Mouse (Mus musculus) liver, adult 2 months (tissue): ENCODE measurements at regions not wholly inside any gene's neighbourhood (a gene's known extent, or its start where the extent isn't known, plus 50 kb on each side); places are given as distances from the start of the nearest gene placed in this dataset.

Experiments
- CTCF ChIP-seq: fragments of 200-500 bp; IDR thresholded peaks from 2 replicates; pipeline ENCODE4 v1.5.1; 2011; ENCODE audit warnings: low read depth, low read length, control low read depth
- POLR2A ChIP-seq: fragments of 200-500 bp; IDR thresholded peaks from 2 replicates; pipeline ENCODE4 v1.6.1; 2011; ENCODE audit warnings: low read length, control low read depth; ENCODE audit not compliant: insufficient read depth; ENCODE audit errors: extremely low read depth

DNA sequence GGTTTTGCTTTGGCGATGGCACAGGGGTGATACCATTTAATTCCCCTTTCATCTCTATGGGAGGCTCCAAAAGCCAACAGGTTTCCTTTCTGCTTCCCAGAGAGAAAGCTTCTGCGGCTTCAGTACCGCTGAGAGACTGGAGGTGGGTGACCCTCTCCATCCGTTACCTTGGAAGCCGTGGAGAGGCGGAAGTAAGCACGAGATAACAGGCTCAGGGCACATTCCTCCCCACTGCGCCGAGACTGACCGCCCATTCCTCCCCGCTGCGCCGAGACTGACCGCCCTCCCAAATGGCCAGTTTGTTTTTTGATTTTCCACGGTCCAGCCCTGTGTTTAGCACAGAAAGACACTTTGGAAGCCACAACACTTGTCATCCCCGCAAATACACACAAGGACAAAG, 55.4 kb upstream of the Olig2 start:
- no peak for TF ChIP-seq POLR2A
- TF ChIP-seq CTCF, result no peak
